Mouse (Mus musculus): ENCODE results near the gene Lonp2. TPM values are rescaled to one million over a fixed set of nuclear protein-coding genes. Genes with fewer than 3 reads are reported as not detected.

The Lonp2 gene
- total and polyA plus RNA-seq, 3 experiments: 42.5 to 73.4 (median 47.8) TPM

GRCm38 (mm10) chr8:86630212-86630611 is 6.4 kb downstream of the Lonp2 start:
- Histone ChIP-seq H3K4me3 (ENCODE audit: low read depth, low read length) (no peak overlapping the region), H3K36me3 (replicated peaks) (peaks cover 57% of the 10 kb centered on the region), H3K9me3 (replicated peaks) (no peaks in the 10 kb centered on the region), H3K27me3 (ENCODE audit: insufficient read depth, low read length) (no peaks in the 10 kb centered on the region), H3K4me1 (ENCODE audit: insufficient read depth, low read depth, low read length) (peaks cover 23% of the 10 kb centered on the region)
- ATAC-seq (ENCODE audit: extremely low read depth, insufficient number of reproducible peaks, low FRiP score, poor library complexity, severe bottlenecking) (no peak), DNase-seq (ENCODE audit: low spot score) (no peak)
- TF ChIP-seq GATA2 (IDR thresholded peaks at IDR 0.05; ENCODE audit: borderline replicate concordance, low read depth, low read length) (no peak), CTCF (IDR thresholded peaks at IDR 0.05; ENCODE audit: low read depth, low read length) (no peak), TAL1 (conservative IDR thresholded peaks at IDR 0.05; ENCODE audit: low read depth, low read length) (no peak), POLR2AphosphoS5 (IDR thresholded peaks at IDR 0.05; ENCODE audit: insufficient replicate concordance, low read depth, low read length) (no peak), GATA1 (IDR thresholded peaks at IDR 0.05; ENCODE audit: borderline replicate concordance, low read length) (no peak)

- Histone ChIP-seq H3K27me3 (ENCODE audit: insufficient read depth, low read length) (no peaks in the 10 kb centered on the region), H3K36me3 (replicated peaks) (peaks cover 67% of the 10 kb centered on the region), H3K9me3 (replicated peaks) (no peaks in the 10 kb centered on the region), H3K4me3 (ENCODE audit: low read depth, low read length) (no peak overlapping the region), H3K4me1 (ENCODE audit: insufficient read depth, low read depth, low read length) (peaks cover 15% of the 10 kb centered on the region)
- TF ChIP-seq CTCF (IDR thresholded peaks at IDR 0.05; ENCODE audit: low read depth, low read length) (no peak), GATA2 (IDR thresholded peaks at IDR 0.05; ENCODE audit: borderline replicate concordance, low read depth, low read length) (no peak), POLR2AphosphoS5 (IDR thresholded peaks at IDR 0.05; ENCODE audit: insufficient replicate concordance, low read depth, low read length) (no peak), GATA1 (IDR thresholded peaks at IDR 0.05; ENCODE audit: borderline replicate concordance, low read length) (no peak), TAL1 (conservative IDR thresholded peaks at IDR 0.05; ENCODE audit: low read depth, low read length) (no peak)
- DNase-seq (ENCODE audit: low spot score) (no peak), ATAC-seq (ENCODE audit: extremely low read depth, insufficient number of reproducible peaks, low FRiP score, poor library complexity, severe bottlenecking) (no peak)
Measured at GRCm38 (mm10) chr8:86631395-86631794, 7.6 kb downstream of the Lonp2 start.

GRCm38 (mm10) chr8:86637826-86638225 is 14.0 kb downstream of the Lonp2 start:
- Histone ChIP-seq H3K9me3 (replicated peaks) (no peaks in the 10 kb centered on the region), H3K27me3 (ENCODE audit: insufficient read depth, low read length) (no peaks in the 10 kb centered on the region), H3K4me3 (ENCODE audit: low read depth, low read length) (no peak overlapping the region), H3K4me1 (ENCODE audit: insufficient read depth, low read depth, low read length) (no peaks in the 10 kb centered on the region), H3K36me3 (replicated peaks) (peaks cover 87% of the 10 kb centered on the region)
- ATAC-seq (ENCODE audit: extremely low read depth, insufficient number of reproducible peaks, low FRiP score, poor library complexity, severe bottlenecking): no peak
- no peak for DNase-seq (ENCODE audit: low spot score)
- no peak for TF ChIP-seq GATA1 (IDR thresholded peaks at IDR 0.05; ENCODE audit: borderline replicate concordance, low read length)
- no peak for TF ChIP-seq GATA2 (IDR thresholded peaks at IDR 0.05; ENCODE audit: borderline replicate concordance, low read depth, low read length)
- TF ChIP-seq CTCF (IDR thresholded peaks at IDR 0.05; ENCODE audit: low read depth, low read length): no peak
- TF ChIP-seq TAL1 (conservative IDR thresholded peaks at IDR 0.05; ENCODE audit: low read depth, low read length): no peak

- peaks cover 86% of the 10 kb centered on the region for H3K36me3 ChIP-seq (replicated peaks)
Measured at GRCm38 (mm10) chr8:86638981-86639380, 15.1 kb downstream of the Lonp2 start.

GRCm38 (mm10) chr8:86642682-86643081 is 18.8 kb downstream of the Lonp2 start:
- TF ChIP-seq POLR2AphosphoS5 (IDR thresholded peaks at IDR 0.05; ENCODE audit: insufficient replicate concordance, low read depth, low read length) (no peak), GATA2 (IDR thresholded peaks at IDR 0.05; ENCODE audit: borderline replicate concordance, low read depth, low read length) (no peak), CTCF (IDR thresholded peaks at IDR 0.05; ENCODE audit: low read depth, low read length) (no peak), GATA1 (IDR thresholded peaks at IDR 0.05; ENCODE audit: borderline replicate concordance, low read length) (no peak), TAL1 (conservative IDR thresholded peaks at IDR 0.05; ENCODE audit: low read depth, low read length) (no peak)
- ATAC-seq (ENCODE audit: extremely low read depth, insufficient number of reproducible peaks, low FRiP score, poor library complexity, severe bottlenecking): no peak

More at GRCm38 (mm10) chr8:86638981-86639380, 15.1 kb downstream of the Lonp2 start:
- ATAC-seq (ENCODE audit: extremely low read depth, insufficient number of reproducible peaks, low FRiP score, poor library complexity, severe bottlenecking) (no peak), DNase-seq (ENCODE audit: low spot score) (no peak)
- no peaks in the 10 kb centered on the region for H3K27me3 ChIP-seq (ENCODE audit: insufficient read depth, low read length)
- no peak overlapping the region for H3K4me3 ChIP-seq (ENCODE audit: low read depth, low read length)
- no peaks in the 10 kb centered on the region for H3K9me3 ChIP-seq (replicated peaks)
- H3K4me1 ChIP-seq (ENCODE audit: insufficient read depth, low read depth, low read length): no peaks in the 10 kb centered on the region
- no peak for TF ChIP-seq CTCF (IDR thresholded peaks at IDR 0.05; ENCODE audit: low read depth, low read length)
- TF ChIP-seq GATA2 (IDR thresholded peaks at IDR 0.05; ENCODE audit: borderline replicate concordance, low read depth, low read length): no peak
- TF ChIP-seq TAL1 (conservative IDR thresholded peaks at IDR 0.05; ENCODE audit: low read depth, low read length): no peak

GRCm38 (mm10) chr8:86644661-86645060 is 20.8 kb downstream of the Lonp2 start:
- Histone ChIP-seq H3K4me3 (ENCODE audit: low read depth, low read length) (no peak overlapping the region), H3K27me3 (ENCODE audit: insufficient read depth, low read length) (no peaks in the 10 kb centered on the region), H3K4me1 (ENCODE audit: insufficient read depth, low read depth, low read length) (no peaks in the 10 kb centered on the region), H3K36me3 (replicated peaks) (peaks cover 63% of the 10 kb centered on the region), H3K9me3 (replicated peaks) (no peaks in the 10 kb centered on the region)
- TF ChIP-seq POLR2AphosphoS5 (IDR thresholded peaks at IDR 0.05; ENCODE audit: insufficient replicate concordance, low read depth, low read length): no peak
- TF ChIP-seq CTCF (IDR thresholded peaks at IDR 0.05; ENCODE audit: low read depth, low read length): no peak
- no peak for TF ChIP-seq TAL1 (conservative IDR thresholded peaks at IDR 0.05; ENCODE audit: low read depth, low read length)
- TF ChIP-seq GATA2 (IDR thresholded peaks at IDR 0.05; ENCODE audit: borderline replicate concordance, low read depth, low read length): no peak
- no peak for TF ChIP-seq GATA1 (IDR thresholded peaks at IDR 0.05; ENCODE audit: borderline replicate concordance, low read length)
- ATAC-seq (ENCODE audit: extremely low read depth, insufficient number of reproducible peaks, low FRiP score, poor library complexity, severe bottlenecking) (no peak), DNase-seq (ENCODE audit: low spot score) (no peak)

More at GRCm38 (mm10) chr8:86642682-86643081, 18.8 kb downstream of the Lonp2 start:
- no peak for DNase-seq (ENCODE audit: low spot score)
- Histone ChIP-seq H3K4me3 (ENCODE audit: low read depth, low read length) (no peak overlapping the region), H3K36me3 (replicated peaks) (peaks cover 67% of the 10 kb centered on the region), H3K4me1 (ENCODE audit: insufficient read depth, low read depth, low read length) (no peaks in the 10 kb centered on the region), H3K9me3 (replicated peaks) (no peaks in the 10 kb centered on the region), H3K27me3 (ENCODE audit: insufficient read depth, low read length) (no peaks in the 10 kb centered on the region)
